18 mouse cellular contexts compared by ENCODE assay signal in the genomic region with DNA sequence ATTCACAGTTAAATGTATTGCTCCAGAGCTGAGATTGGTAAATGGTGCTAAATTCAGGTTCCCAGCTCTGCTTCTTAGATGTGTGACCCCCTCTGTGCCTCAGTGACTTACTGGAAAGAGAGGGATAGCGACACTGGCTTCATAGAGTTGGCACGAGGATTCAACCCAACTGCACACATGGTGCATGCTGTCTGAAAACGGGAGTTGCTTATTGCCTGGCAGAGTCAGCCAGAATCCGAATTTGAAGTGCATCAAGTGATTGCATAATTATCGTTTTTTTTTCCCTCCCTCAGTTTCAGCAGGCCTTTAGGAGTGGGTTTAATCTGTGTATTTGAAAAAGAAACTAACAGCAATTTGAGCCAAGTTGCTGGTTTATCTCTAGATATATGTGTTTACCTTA. TPM values are rescaled to one million over a fixed set of nuclear protein-coding genes. Genes with fewer than 3 reads are reported as not detected.
DNase-seq lines count a peak whose midpoint lies in the region; ATAC-seq and TF ChIP-seq lines count a peak whose summit lies in the region.
"Had no signal": no experiment of that assay in that cellular context is flagged by ENCODE, and none has a peak within 500 bp of the region (broad histone marks: within the 10 kb centered on the region; RNA-seq: fewer than 3 reads in every experiment).

No protein-coding gene starts in this region.

- no peak overlapping the region for H3K27ac ChIP-seq in forebrain, embryonic 14.5 days (ENCODE audit: low read depth, low read length)
- H3K27ac ChIP-seq in forebrain, embryonic 10.5 days = no peak overlapping the region
- peak overlapping the region; percentile 78 for H3K27ac ChIP-seq in kidney, adult 2 months (ENCODE audit: insufficient read depth, low read depth, low read length)
- H3K27ac ChIP-seq in kidney, embryonic 14.5 days (ENCODE audit: low read depth, low read length) = no peak overlapping the region
- H3K27ac ChIP-seq in neural tube, embryonic 15.5 days (replicated peaks) = no peak overlapping the region
- no peak overlapping the region for H3K27ac ChIP-seq in limb, embryonic 10.5 days
- H3K27ac ChIP-seq: embryonic facial prominence, embryonic 13.5 days; midbrain, embryonic 10.5 days had no signal

- H3K4me3 ChIP-seq in forebrain, embryonic 14.5 days (ENCODE audit: low read depth, low read length) = no peak overlapping the region
- H3K4me3 ChIP-seq in forebrain, embryonic 10.5 days = no peak overlapping the region
- H3K4me3 ChIP-seq in kidney, adult 2 months (ENCODE audit: insufficient read depth, low read depth, low read length) = no peak overlapping the region
- no peak overlapping the region for H3K4me3 ChIP-seq in kidney, embryonic 14.5 days (ENCODE audit: low read length)
- H3K4me3 ChIP-seq in neural tube, embryonic 15.5 days (replicated peaks) = no peak overlapping the region
- H3K4me3 ChIP-seq in limb, embryonic 10.5 days = no peak overlapping the region
- H3K4me3 ChIP-seq: embryonic facial prominence, embryonic 13.5 days; heart, embryonic 12.5 days; hindbrain, embryonic 13.5 days; midbrain, embryonic 10.5 days had no signal

- DNase-seq in forebrain, embryonic 14.5 days (ENCODE audit: low spot score) = peak; percentile 48
- no peak for DNase-seq in forebrain, embryonic 10.5 days (ENCODE audit: extremely low spot score, low spot score)
- DNase-seq in kidney, adult 2 months = no peak
- DNase-seq in neural tube, embryonic 10.5 days (ENCODE audit: extremely low spot score, low spot score) = no peak
- DNase-seq in limb, embryonic 10.5 days (ENCODE audit: low spot score) = no peak
- DNase-seq in T-cell, adult 2 months (ENCODE audit: low spot score) = no peak
- DNase-seq: cerebellum, adult 18-20 months; gastrocnemius, postnatal 36 days; kidney, postnatal 14 days; thymus, adult 18-20 months had no signal

- no peak for TF ChIP-seq POLR2A in kidney, adult 2 months (IDR thresholded peaks at IDR 0.05; ENCODE audit: low read depth, low read length)

- no peak overlapping the region for H3K9ac ChIP-seq in forebrain, embryonic 14.5 days (ENCODE audit: low read length)
- H3K9ac ChIP-seq in kidney, embryonic 14.5 days (ENCODE audit: low read depth, low read length) = no peak overlapping the region
- no peak overlapping the region for H3K9ac ChIP-seq in neural tube, embryonic 15.5 days (replicated peaks)
- H3K9ac ChIP-seq: embryonic facial prominence, embryonic 13.5 days; heart, embryonic 12.5 days; hindbrain, embryonic 13.5 days had no signal

- H3K4me2 ChIP-seq in forebrain, embryonic 14.5 days (ENCODE audit: low read length) = no peak overlapping the region
- no peak overlapping the region for H3K4me2 ChIP-seq in kidney, embryonic 14.5 days (replicated peaks; ENCODE audit: low read depth, low read length)
- no peak overlapping the region for H3K4me2 ChIP-seq in neural tube, embryonic 15.5 days
- H3K4me2 ChIP-seq: embryonic facial prominence, embryonic 13.5 days; heart, embryonic 12.5 days; hindbrain, embryonic 13.5 days had no signal

- no peak for TF ChIP-seq CTCF in kidney, adult 2 months (conservative IDR thresholded peaks at IDR 0.05; ENCODE audit: insufficient read depth, insufficient read length, low read depth, low read length)

- no peaks in the 10 kb centered on the region for H3K9me3 ChIP-seq in forebrain, embryonic 14.5 days (replicated peaks; ENCODE audit: control insufficient read depth, low read length)
- no peaks in the 10 kb centered on the region for H3K9me3 ChIP-seq in forebrain, embryonic 10.5 days
- no peaks in the 10 kb centered on the region for H3K9me3 ChIP-seq in kidney, embryonic 14.5 days (ENCODE audit: control insufficient read depth, low read length)
- H3K9me3 ChIP-seq in neural tube, embryonic 15.5 days (replicated peaks) = no peaks in the 10 kb centered on the region
- no peaks in the 10 kb centered on the region for H3K9me3 ChIP-seq in limb, embryonic 10.5 days (replicated peaks)
- H3K9me3 ChIP-seq: embryonic facial prominence, embryonic 13.5 days; heart, embryonic 12.5 days; hindbrain, embryonic 13.5 days; midbrain, embryonic 10.5 days had no signal

- 64% methylated on average over 5 of the region's 5 CpGs for WGBS in forebrain, embryonic 14.5 days
- 87% methylated on average over 5 of the region's 5 CpGs for WGBS in forebrain, embryonic 10.5 days
- 59% methylated on average over 5 of the region's 5 CpGs for WGBS in kidney, adult 2 months
- 82% methylated on average over 5 of the region's 5 CpGs for WGBS in kidney, embryonic 14.5 days
- WGBS in neural tube, embryonic 15.5 days = 63% methylated on average over 5 of the region's 5 CpGs
- 88% methylated on average over 5 of the region's 5 CpGs for WGBS in limb, embryonic 10.5 days

- no peaks in the 10 kb centered on the region for H3K27me3 ChIP-seq in forebrain, embryonic 14.5 days (replicated peaks; ENCODE audit: control insufficient read depth, insufficient read depth, low read length)
- H3K27me3 ChIP-seq in forebrain, embryonic 10.5 days (ENCODE audit: poor library complexity, severe bottlenecking) = no peaks in the 10 kb centered on the region
- H3K27me3 ChIP-seq in kidney, adult 2 months (replicated peaks; ENCODE audit: control insufficient read depth, insufficient read depth, low read length) = no peaks in the 10 kb centered on the region
- no peaks in the 10 kb centered on the region for H3K27me3 ChIP-seq in kidney, embryonic 14.5 days (ENCODE audit: control insufficient read depth, insufficient read depth, low read length)
- H3K27me3 ChIP-seq in neural tube, embryonic 15.5 days (replicated peaks) = no peaks in the 10 kb centered on the region
- H3K27me3 ChIP-seq in limb, embryonic 10.5 days (ENCODE audit: low read depth, poor library complexity, severe bottlenecking) = no peaks in the 10 kb centered on the region
- H3K27me3 ChIP-seq: heart, embryonic 12.5 days; hindbrain, embryonic 13.5 days; Patski had no signal

- ATAC-seq in forebrain, embryonic 14.5 days = peak; percentile 42; the same call in 1 of the 2 replicates
- no peak for ATAC-seq in kidney, embryonic 14.5 days (ENCODE audit: low FRiP score, low TSS enrichment)
- 0 out of 2 replicates have a peak, but pooled peaks have one; percentile 21 for ATAC-seq in neural tube, embryonic 15.5 days (ENCODE audit: low FRiP score)
- ATAC-seq: intestine, postnatal 0 days had no signal

- H3K4me1 ChIP-seq in forebrain, embryonic 14.5 days (ENCODE audit: control insufficient read depth, insufficient read depth, low read length) = peaks cover 7% of the 10 kb centered on the region; the same call in 1 of the 2 replicates
- 0 out of 2 replicates have a peak, but pooled peaks cover 5% of the 10 kb centered on the region for H3K4me1 ChIP-seq in forebrain, embryonic 10.5 days
- peaks cover 27% of the 10 kb centered on the region for H3K4me1 ChIP-seq in kidney, adult 2 months (ENCODE audit: control insufficient read depth, insufficient read depth, low read length)
- peaks cover 24% of the 10 kb centered on the region for H3K4me1 ChIP-seq in kidney, embryonic 14.5 days (ENCODE audit: control insufficient read depth, insufficient read depth, low read length)
- peaks cover 27% of the 10 kb centered on the region for H3K4me1 ChIP-seq in neural tube, embryonic 15.5 days
- peaks cover 21% of the 10 kb centered on the region for H3K4me1 ChIP-seq in limb, embryonic 10.5 days
- H3K4me1 ChIP-seq: midbrain, embryonic 10.5 days had no signal

- H3K36me3 ChIP-seq in forebrain, embryonic 14.5 days (ENCODE audit: control insufficient read depth, insufficient read depth, low read length) = no peaks in the 10 kb centered on the region
- no peaks in the 10 kb centered on the region for H3K36me3 ChIP-seq in forebrain, embryonic 10.5 days (replicated peaks)
- H3K36me3 ChIP-seq in kidney, adult 2 months (ENCODE audit: control insufficient read depth, insufficient read depth, low read length) = no peaks in the 10 kb centered on the region
- H3K36me3 ChIP-seq in kidney, embryonic 14.5 days (ENCODE audit: control insufficient read depth, insufficient read depth, low read length) = no peaks in the 10 kb centered on the region
- H3K36me3 ChIP-seq in neural tube, embryonic 15.5 days = no peaks in the 10 kb centered on the region
- H3K36me3 ChIP-seq in limb, embryonic 10.5 days = no peaks in the 10 kb centered on the region
- H3K36me3 ChIP-seq: embryonic facial prominence, embryonic 13.5 days; heart, embryonic 12.5 days; hindbrain, embryonic 13.5 days; midbrain, embryonic 10.5 days had no signal

RNA-seq across cellular contexts. Expression of a gene that starts 55.1 kb away (rescaled TPM):
- 8.5 and 10.7 TPM in 2 replicates for polyA plus RNA-seq in forebrain, embryonic 14.5 days (2014; fragmentation: Nextera tagmentation; extraction: Ambion mirVana)
- polyA plus RNA-seq in forebrain, embryonic 10.5 days (2016; fragmentation: Nextera tagmentation; extraction: Ambion mirVana) = 5.6 and 7.4 TPM in 2 replicates
- 26.2 and 64.8 TPM in 2 replicates for polyA plus RNA-seq in kidney, adult 2 months (2012; rRNA removed)
- 15.2 and 33.5 TPM in 2 replicates for polyA plus RNA-seq in kidney, embryonic 14.5 days (2014; fragmentation: Nextera tagmentation; extraction: Ambion mirVana)
- polyA plus RNA-seq in neural tube, embryonic 15.5 days (2015; fragmentation: Nextera tagmentation; extraction: Ambion mirVana) = 18.8 and 22.1 TPM in 2 replicates
- polyA plus RNA-seq in limb, embryonic 10.5 days (2016; fragmentation: Nextera tagmentation; extraction: Ambion mirVana) = 12.0 and 12.1 TPM in 2 replicates
